Mouse (Mus musculus) MEL-GATA-1-ER (cell line): ENCODE results near the gene E030018B13Rik.

Experiments used
- DNase-seq: peaks from one replicate; pipeline ENCODE4 v3.0.0-alpha.2; 2012; ENCODE audit warnings: low read depth; ENCODE audit errors: extremely low read depth

Gene E030018B13Rik

GRCm38 (mm10) chr7:63937236-63938065, 20.8 kb downstream of the E030018B13Rik start:
- no peak for DNase-seq

GRCm38 (mm10) chr7:63938066-63938913, 21.6 kb downstream of the E030018B13Rik start:
- DNase-seq, result no peak

GRCm38 (mm10) chr7:63938914-63939396, 22.3 kb downstream of the E030018B13Rik start, which contains the start of gene Klf13:
Klf13 (minus strand) TSS chr7:63938915.
- DNase-seq, result peak; percentile 99

GRCm38 (mm10) chr7:63939397-63939951, 22.8 kb downstream of the E030018B13Rik start:
- DNase-seq, result no peak

- DNase-seq, result no peak
These were observed 23.7 kb downstream of the E030018B13Rik start for GRCm38 (mm10) chr7:63940321-63940720.

GRCm38 (mm10) chr7:63941050-63941449, 24.4 kb downstream of the E030018B13Rik start:
- DNase-seq, result no peak

- peak; percentile 90 for DNase-seq
These were observed 24.8 kb downstream of the E030018B13Rik start for GRCm38 (mm10) chr7:63941501-63941900.

- no peak for DNase-seq
These were observed 27.3 kb downstream of the E030018B13Rik start for GRCm38 (mm10) chr7:63943946-63944345.

GRCm38 (mm10) chr7:63947514-63948487, 31.1 kb downstream of the E030018B13Rik start:
- DNase-seq, result no peak

GRCm38 (mm10) chr7:63949176-63949575, 32.5 kb downstream of the E030018B13Rik start:
- no peak for DNase-seq

- DNase-seq, result no peak
These were observed 34.4 kb downstream of the E030018B13Rik start for GRCm38 (mm10) chr7:63950931-63951607.

- DNase-seq, result no peak
These were observed 35.6 kb downstream of the E030018B13Rik start for GRCm38 (mm10) chr7:63952077-63952898.

GRCm38 (mm10) chr7:63955440-63955839, 38.8 kb downstream of the E030018B13Rik start:
- no peak for DNase-seq

- DNase-seq, result no peak
These were observed 39.6 kb downstream of the E030018B13Rik start for GRCm38 (mm10) chr7:63956138-63956823.

- DNase-seq, result no peak
These were observed 40.5 kb downstream of the E030018B13Rik start for GRCm38 (mm10) chr7:63956981-63957713.

GRCm38 (mm10) chr7:63957872-63958640, 41.4 kb downstream of the E030018B13Rik start:
- DNase-seq, result no peak

- no peak for DNase-seq
These were observed 47.0 kb downstream of the E030018B13Rik start for GRCm38 (mm10) chr7:63963632-63964031.
